Mouse (Mus musculus) hindbrain, embryonic 15.5 days (tissue): ENCODE data around the gene Trp53i11. TPM values are rescaled to one million over a fixed set of nuclear protein-coding genes. Genes with fewer than 3 reads are reported as not detected.
A peak's percentile ranks its signal among the peaks of the same experiment; 100 is the strongest.

Source experiments
- ATAC-seq: fragments of 200-750 bp; cut with Nextera tagmentation; 2 replicates; pipeline ENCODE4 v1.8.0; 2017; ENCODE audit warnings: low read depth, moderate number of reproducible peaks, moderate TSS enrichment; ENCODE audit not compliant: low FRiP score
- H3K27ac ChIP-seq: fragments of 300-500 bp; sonication (generic); replicated peaks from 2 replicates; pipeline ENCODE4 v1.5.1; 2015; ENCODE audit warnings: mild to moderate bottlenecking, inconsistent platforms
- H3K27me3 ChIP-seq: fragments of 300-500 bp; sonication (generic); 2 replicates; pipeline ENCODE4 v1.6.1; 2015; ENCODE audit warnings: control low read depth, inconsistent platforms
- H3K36me3 ChIP-seq: fragments of 300-500 bp; sonication (generic); 2 replicates; pipeline ENCODE4 v1.6.1; 2015; ENCODE audit warnings: control low read depth, inconsistent platforms
- H3K4me1 ChIP-seq: fragments of 300-500 bp; sonication (generic); replicated peaks from 2 replicates; pipeline ENCODE4 v1.6.1; 2015; ENCODE audit warnings: control low read depth, inconsistent platforms
- H3K4me2 ChIP-seq: fragments of 300-500 bp; sonication (generic); 2 replicates; pipeline ENCODE4 v1.6.1; 2015; ENCODE audit warnings: moderate library complexity, mild to moderate bottlenecking, inconsistent platforms
- H3K4me3 ChIP-seq: fragments of 300-500 bp; sonication (generic); 2 replicates; pipeline ENCODE4 v1.5.1; 2015; ENCODE audit warnings: mild to moderate bottlenecking, inconsistent platforms
- H3K9ac ChIP-seq: fragments of 300-500 bp; sonication (generic); 2 replicates; pipeline ENCODE4 v1.6.1; 2015; ENCODE audit warnings: inconsistent platforms
- H3K9me3 ChIP-seq: fragments of 300-500 bp; sonication (generic); 2 replicates; pipeline ENCODE4 v1.6.1; 2016; ENCODE audit warnings: control low read depth, inconsistent platforms
- WGBS: fragments of 180-500 bp; shearing (Covaris S2); methylation state at CpG from one replicate; pipeline ENCODE4 v1.1.7; 2015; 5-methylcytosine and 5-hydroxymethylcytosine counted together
- polyA plus RNA-seq: library from polyadenylated mRNA; unstranded; fragments of >200 nt; fragmentation: Nextera tagmentation; extraction: Ambion mirVana; gene quantifications from 2 replicates; pipeline ENCODE4 v1.2.1, GENCODE M21; 2015

The Trp53i11 gene
- polyA plus RNA-seq, 1 experiment from 2014 or later, result 123 TPM

- peaks cover 62% of the 10 kb centered on the region for H3K4me1 ChIP-seq
- 3% methylated on average over 19 of the region's 19 CpGs for WGBS
Measured at GRCm38 (mm10) chr2:93188761-93189458, 1.6 kb downstream of the Trp53i11 start.

GRCm38 (mm10) chr2:93190771-93191487 lies 3.6 kb downstream of the Trp53i11 start:
- Histone ChIP-seq H3K4me1 (peaks cover 76% of the 10 kb centered on the region), H3K27me3 (no peaks in the 10 kb centered on the region), H3K9me3 (no peaks in the 10 kb centered on the region), H3K4me2 (peak overlapping the region; percentile 37), H3K4me3 (0 out of 2 replicates have a peak overlapping the region, but pooled peaks have one; percentile 5), H3K27ac (peak overlapping the region; percentile 18; the same call in 1 of the 2 replicates), H3K9ac (peak overlapping the region; percentile 26; the same call in 1 of the 2 replicates), H3K36me3 (no peaks in the 10 kb centered on the region)
- no peak for ATAC-seq
- 6% methylated on average over 9 of the region's 9 CpGs for WGBS

More at GRCm38 (mm10) chr2:93188761-93189458, 1.6 kb downstream of the Trp53i11 start:
- no peaks in the 10 kb centered on the region for H3K27me3 ChIP-seq
- ATAC-seq, result peak; percentile 14; the same call in 1 of the 2 replicates
- H3K36me3 ChIP-seq, result no peaks in the 10 kb centered on the region
- peak overlapping the region; percentile 72 for H3K9ac ChIP-seq
- H3K9me3 ChIP-seq, result no peaks in the 10 kb centered on the region
- H3K4me2 ChIP-seq, result peak overlapping the region; percentile 75
- peak overlapping the region; percentile 53 for H3K4me3 ChIP-seq
- H3K27ac ChIP-seq, result peak overlapping the region; percentile 87

GRCm38 (mm10) chr2:93191488-93192181 lies 4.3 kb downstream of the Trp53i11 start:
- WGBS, result 44% methylated on average over 14 of the region's 14 CpGs
- H3K9me3 ChIP-seq, result no peaks in the 10 kb centered on the region
- ATAC-seq, result no peak
- H3K27ac ChIP-seq, result peak overlapping the region; percentile 18; the same call in 1 of the 2 replicates
- H3K4me2 ChIP-seq, result peak overlapping the region; percentile 37
- H3K9ac ChIP-seq, result no peak overlapping the region
- no peaks in the 10 kb centered on the region for H3K27me3 ChIP-seq
- H3K4me3 ChIP-seq, result no peak overlapping the region
- H3K4me1 ChIP-seq, result peaks cover 81% of the 10 kb centered on the region
- H3K36me3 ChIP-seq, result no peaks in the 10 kb centered on the region

GRCm38 (mm10) chr2:93192182-93192560 lies 4.8 kb downstream of the Trp53i11 start:
- Histone ChIP-seq H3K4me2 (peak overlapping the region; percentile 37), H3K4me3 (no peak overlapping the region), H3K9ac (no peak overlapping the region), H3K4me1 (peaks cover 76% of the 10 kb centered on the region), H3K27ac (no peak overlapping the region), H3K27me3 (no peaks in the 10 kb centered on the region), H3K9me3 (no peaks in the 10 kb centered on the region), H3K36me3 (no peaks in the 10 kb centered on the region)
- ATAC-seq, result no peak
- 31% methylated on average over 9 of the region's 9 CpGs for WGBS

- no peaks in the 10 kb centered on the region for H3K36me3 ChIP-seq
- H3K9ac ChIP-seq, result no peak overlapping the region
- H3K4me3 ChIP-seq, result no peak overlapping the region
- H3K27ac ChIP-seq, result no peak overlapping the region
- no peak for ATAC-seq
- H3K27me3 ChIP-seq, result no peaks in the 10 kb centered on the region
- H3K9me3 ChIP-seq, result no peaks in the 10 kb centered on the region
- H3K4me2 ChIP-seq, result peak overlapping the region; percentile 37
- WGBS, result 5% methylated on average over 6 of the region's 6 CpGs
- peaks cover 74% of the 10 kb centered on the region for H3K4me1 ChIP-seq
Measured at GRCm38 (mm10) chr2:93192671-93193080, 5.3 kb downstream of the Trp53i11 start.

GRCm38 (mm10) chr2:93193806-93194205 lies 6.5 kb downstream of the Trp53i11 start:
- ATAC-seq, result no peak
- no peaks in the 10 kb centered on the region for H3K27me3 ChIP-seq
- H3K4me1 ChIP-seq, result peaks cover 70% of the 10 kb centered on the region
- 48% methylated on average over 4 of the region's 4 CpGs for WGBS
- H3K27ac ChIP-seq, result no peak overlapping the region
- no peak overlapping the region for H3K4me2 ChIP-seq
- no peaks in the 10 kb centered on the region for H3K9me3 ChIP-seq
- no peak overlapping the region for H3K4me3 ChIP-seq
- H3K9ac ChIP-seq, result no peak overlapping the region
- no peaks in the 10 kb centered on the region for H3K36me3 ChIP-seq

- WGBS, result 12% methylated on average over 3 of the region's 3 CpGs
- Histone ChIP-seq H3K4me1 (peaks cover 45% of the 10 kb centered on the region), H3K27ac (no peak overlapping the region), H3K9ac (no peak overlapping the region), H3K36me3 (0 out of 2 replicates have a peak, but pooled peaks cover 3% of the 10 kb centered on the region), H3K9me3 (no peaks in the 10 kb centered on the region), H3K4me2 (no peak overlapping the region), H3K27me3 (no peaks in the 10 kb centered on the region), H3K4me3 (no peak overlapping the region)
- ATAC-seq, result peak; percentile 63
Measured at GRCm38 (mm10) chr2:93198846-93199245, 11.5 kb downstream of the Trp53i11 start.

- WGBS, result 30% methylated on average over 13 of the region's 13 CpGs
- Histone ChIP-seq H3K9me3 (no peaks in the 10 kb centered on the region), H3K36me3 (0 out of 2 replicates have a peak, but pooled peaks cover 3% of the 10 kb centered on the region), H3K27ac (no peak overlapping the region), H3K4me3 (no peak overlapping the region), H3K4me2 (no peak overlapping the region), H3K9ac (no peak overlapping the region), H3K27me3 (no peaks in the 10 kb centered on the region), H3K4me1 (peaks cover 41% of the 10 kb centered on the region)
- 0 out of 2 replicates have a peak, but pooled peaks have one; percentile 7 for ATAC-seq
Measured at GRCm38 (mm10) chr2:93199531-93199974, 12.2 kb downstream of the Trp53i11 start.

- H3K9ac ChIP-seq, result no peak overlapping the region
- 60% methylated on average over 10 of the region's 10 CpGs for WGBS
- H3K9me3 ChIP-seq, result no peaks in the 10 kb centered on the region
- no peak overlapping the region for H3K4me3 ChIP-seq
- no peak overlapping the region for H3K27ac ChIP-seq
- H3K4me2 ChIP-seq, result no peak overlapping the region
- H3K27me3 ChIP-seq, result no peaks in the 10 kb centered on the region
- H3K36me3 ChIP-seq, result 0 out of 2 replicates have a peak, but pooled peaks cover 3% of the 10 kb centered on the region
- peaks cover 30% of the 10 kb centered on the region for H3K4me1 ChIP-seq
- no peak for ATAC-seq
Measured at GRCm38 (mm10) chr2:93200681-93201340, 13.5 kb downstream of the Trp53i11 start.

GRCm38 (mm10) chr2:93201997-93202396 lies 14.6 kb downstream of the Trp53i11 start:
- Histone ChIP-seq H3K4me1 (peaks cover 24% of the 10 kb centered on the region), H3K4me2 (no peak overlapping the region), H3K27me3 (no peaks in the 10 kb centered on the region), H3K36me3 (0 out of 2 replicates have a peak, but pooled peaks cover 3% of the 10 kb centered on the region), H3K27ac (no peak overlapping the region), H3K9ac (no peak overlapping the region), H3K4me3 (no peak overlapping the region), H3K9me3 (no peaks in the 10 kb centered on the region)
- 95% methylated on average over 3 of the region's 3 CpGs for WGBS
- no peak for ATAC-seq

- WGBS, result 23% methylated on average over 1 of the region's 1 CpGs
- H3K9ac ChIP-seq, result no peak overlapping the region
- H3K27me3 ChIP-seq, result no peaks in the 10 kb centered on the region
- no peak overlapping the region for H3K4me3 ChIP-seq
- H3K9me3 ChIP-seq, result no peaks in the 10 kb centered on the region
- no peak for ATAC-seq
- H3K36me3 ChIP-seq, result 0 out of 2 replicates have a peak, but pooled peaks cover 3% of the 10 kb centered on the region
- H3K4me1 ChIP-seq, result peaks cover 24% of the 10 kb centered on the region
- no peak overlapping the region for H3K27ac ChIP-seq
- no peak overlapping the region for H3K4me2 ChIP-seq
Measured at GRCm38 (mm10) chr2:93202782-93203181, 15.4 kb downstream of the Trp53i11 start.
